In the genomic region with DNA sequence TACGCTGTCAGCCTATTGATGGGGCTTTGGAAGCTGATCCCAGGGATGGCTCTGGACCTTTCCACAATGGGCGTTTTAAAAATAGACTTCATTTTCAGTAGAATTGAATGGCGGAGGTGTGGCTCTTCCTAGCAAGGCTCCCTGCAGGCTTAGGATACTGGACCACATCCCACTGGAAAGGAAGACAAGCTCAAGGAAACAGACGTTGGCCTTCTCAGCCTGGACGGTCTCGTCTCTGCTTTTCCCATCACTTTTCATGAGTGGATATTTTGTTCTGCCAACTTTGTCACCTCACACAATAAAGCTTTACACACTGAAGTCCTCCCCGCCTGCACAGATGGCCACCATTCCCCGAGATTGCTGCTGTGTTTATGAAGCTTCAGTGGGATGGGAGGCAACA, we compare ENCODE assay signal across 20 mouse cellular contexts.
A peak's percentile ranks its signal among the peaks of the same experiment; 100 is the strongest.
DNase-seq lines count a peak whose midpoint lies in the region; ATAC-seq and TF ChIP-seq lines count a peak whose summit lies in the region.
"Had no signal": no experiment of that assay in that cellular context is flagged by ENCODE, and none has a peak within 500 bp of the region (broad histone marks: within the 10 kb centered on the region; RNA-seq: fewer than 3 reads in every experiment).

No protein-coding gene starts in this region.

- intact Hi-C loops in left cerebral cortex, postnatal 10 days (cut with DNase I) = no loop called here

- no peak overlapping the region for H3K4me3 ChIP-seq in heart, embryonic 10.5 days
- no peak overlapping the region for H3K4me3 ChIP-seq in limb, embryonic 13.5 days
- H3K4me3 ChIP-seq in limb, embryonic 10.5 days = no peak overlapping the region
- no peak overlapping the region for H3K4me3 ChIP-seq in heart, postnatal 0 days (ENCODE audit: low read depth, low read length)
- H3K4me3 ChIP-seq in hindbrain, postnatal 0 days (ENCODE audit: low read length) = no peak overlapping the region
- H3K4me3 ChIP-seq: embryonic facial prominence, embryonic 12.5 days; layer of hippocampus, adult 2 months had no signal

- WGBS in heart, embryonic 10.5 days = 75% methylated on average over 8 of the region's 8 CpGs
- 58% methylated on average over 8 of the region's 8 CpGs for WGBS in limb, embryonic 13.5 days
- 88% methylated on average over 8 of the region's 8 CpGs for WGBS in limb, embryonic 10.5 days
- WGBS in heart, postnatal 0 days = 52% methylated on average over 8 of the region's 8 CpGs
- WGBS in hindbrain, postnatal 0 days = 65% methylated on average over 8 of the region's 8 CpGs

- DNase-seq in heart, adult 18-20 months = peak; percentile 37 to 68
- no peak for DNase-seq in heart, embryonic 10.5 days (ENCODE audit: low spot score)
- DNase-seq in limb, embryonic 10.5 days (ENCODE audit: low spot score) = no peak
- DNase-seq in heart, postnatal 0 days (ENCODE audit: low spot score) = no peak
- no peak for DNase-seq in hindbrain, postnatal 0 days (ENCODE audit: low spot score)
- DNase-seq in kidney, adult 8-10 months = no peak
- DNase-seq in left cerebral cortex, postnatal 10 days (ENCODE audit: extremely low spot score in 1 of 2, low spot score in 2 of 2) = no peak
- DNase-seq: adrenal gland, adult 2 months; B cell, adult 2 months; cerebellum, adult 11-12 months; kidney, postnatal 25 days; right cerebral cortex, postnatal 14 days; spleen, adult 18-20 months had no signal

- no peak overlapping the region for H3K4me2 ChIP-seq in limb, embryonic 13.5 days (replicated peaks)
- H3K4me2 ChIP-seq in heart, postnatal 0 days (ENCODE audit: low read depth, low read length) = no peak overlapping the region
- no peak overlapping the region for H3K4me2 ChIP-seq in hindbrain, postnatal 0 days (ENCODE audit: low read depth, low read length)
- H3K4me2 ChIP-seq: embryonic facial prominence, embryonic 12.5 days; midbrain, embryonic 11.5 days had no signal

- no peak overlapping the region for H3K27ac ChIP-seq in heart, embryonic 10.5 days
- H3K27ac ChIP-seq in limb, embryonic 13.5 days = peak overlapping the region; percentile 61; the same call in 1 of the 2 replicates
- no peak overlapping the region for H3K27ac ChIP-seq in limb, embryonic 10.5 days
- H3K27ac ChIP-seq in heart, postnatal 0 days (ENCODE audit: low read depth) = peak overlapping the region; percentile 38
- 0 out of 2 replicates have a peak overlapping the region, but pooled peaks have one; percentile 83 for H3K27ac ChIP-seq in hindbrain, postnatal 0 days
- H3K27ac ChIP-seq: embryonic facial prominence, embryonic 12.5 days; layer of hippocampus, adult 2 months had no signal

- no peak for TF ChIP-seq EP300 in heart, postnatal 0 days (IDR thresholded peaks at IDR 0.05; ENCODE audit: low read depth)

- no peaks in the 10 kb centered on the region for H3K9me3 ChIP-seq in heart, embryonic 10.5 days
- no peaks in the 10 kb centered on the region for H3K9me3 ChIP-seq in limb, embryonic 13.5 days
- no peaks in the 10 kb centered on the region for H3K9me3 ChIP-seq in limb, embryonic 10.5 days (replicated peaks)
- H3K9me3 ChIP-seq in heart, postnatal 0 days (replicated peaks; ENCODE audit: control insufficient read depth, low read length) = no peaks in the 10 kb centered on the region
- H3K9me3 ChIP-seq in hindbrain, postnatal 0 days (ENCODE audit: low read length) = no peaks in the 10 kb centered on the region
- H3K9me3 ChIP-seq: embryonic facial prominence, embryonic 12.5 days; G1E had no signal

- TF ChIP-seq CTCF in heart, postnatal 0 days (IDR thresholded peaks at IDR 0.05; ENCODE audit: low read depth) = no peak
- no peak for TF ChIP-seq CTCF in hindbrain, postnatal 0 days (IDR thresholded peaks at IDR 0.05; ENCODE audit: low read depth)

- H3K4me1 ChIP-seq in heart, embryonic 10.5 days = peaks cover 43% of the 10 kb centered on the region
- peaks cover 84% of the 10 kb centered on the region for H3K4me1 ChIP-seq in limb, embryonic 13.5 days
- H3K4me1 ChIP-seq in limb, embryonic 10.5 days = peaks cover 61% of the 10 kb centered on the region
- H3K4me1 ChIP-seq in heart, postnatal 0 days (ENCODE audit: control insufficient read depth, insufficient read depth) = peaks cover 43% of the 10 kb centered on the region
- peaks cover 25% of the 10 kb centered on the region for H3K4me1 ChIP-seq in hindbrain, postnatal 0 days (ENCODE audit: insufficient read depth, low read length)

- H3K27me3 ChIP-seq in heart, embryonic 10.5 days (ENCODE audit: insufficient read depth, poor library complexity, severe bottlenecking) = no peaks in the 10 kb centered on the region
- H3K27me3 ChIP-seq in limb, embryonic 13.5 days = no peaks in the 10 kb centered on the region
- no peaks in the 10 kb centered on the region for H3K27me3 ChIP-seq in limb, embryonic 10.5 days (ENCODE audit: low read depth, poor library complexity, severe bottlenecking)
- no peaks in the 10 kb centered on the region for H3K27me3 ChIP-seq in heart, postnatal 0 days (ENCODE audit: control insufficient read depth, insufficient read depth, low read length)
- H3K27me3 ChIP-seq in hindbrain, postnatal 0 days (ENCODE audit: insufficient read depth, low read length) = no peaks in the 10 kb centered on the region
- H3K27me3 ChIP-seq: CH12.LX; embryonic facial prominence, embryonic 12.5 days; Patski had no signal

- H3K9ac ChIP-seq in limb, embryonic 13.5 days = no peak overlapping the region
- no peak overlapping the region for H3K9ac ChIP-seq in heart, postnatal 0 days (replicated peaks; ENCODE audit: low read depth, low read length)
- no peak overlapping the region for H3K9ac ChIP-seq in hindbrain, postnatal 0 days (replicated peaks; ENCODE audit: low read length)
- H3K9ac ChIP-seq: embryonic facial prominence, embryonic 12.5 days had no signal

- peak; percentile 29; the same call in 1 of the 2 replicates for ATAC-seq in limb, embryonic 13.5 days (ENCODE audit: low FRiP score, low read depth)
- ATAC-seq in heart, postnatal 0 days (ENCODE audit: insufficient read depth, low read depth) = no peak
- ATAC-seq in hindbrain, postnatal 0 days = no peak
- ATAC-seq: Patski had no signal

- 0 out of 2 replicates have a peak, but pooled peaks cover 9% of the 10 kb centered on the region for H3K36me3 ChIP-seq in heart, embryonic 10.5 days
- H3K36me3 ChIP-seq in limb, embryonic 13.5 days = peaks cover 40% of the 10 kb centered on the region
- peaks cover 68% of the 10 kb centered on the region for H3K36me3 ChIP-seq in limb, embryonic 10.5 days
- H3K36me3 ChIP-seq in heart, postnatal 0 days (replicated peaks; ENCODE audit: control insufficient read depth, insufficient read depth, low read length) = no peaks in the 10 kb centered on the region; the same call in 1 of the 2 replicates
- no peaks in the 10 kb centered on the region; the same call in 1 of the 2 replicates for H3K36me3 ChIP-seq in hindbrain, postnatal 0 days (ENCODE audit: insufficient read depth, low read length)
- H3K36me3 ChIP-seq: G1E had no signal

Comparison
In these comparisons a context has a peak if more than half of its experiments do, and no peak if none do; other contexts are left out.
1. DNase-seq: peak in heart, adult 18-20 months (2 of 2); none in heart, embryonic 10.5 days (single experiment), limb, embryonic 10.5 days (single experiment), heart, postnatal 0 days (single experiment), hindbrain, postnatal 0 days (single experiment), kidney, adult 8-10 months (0 of 2) and left cerebral cortex, postnatal 10 days (0 of 2).
2. H3K27ac ChIP-seq: peak in limb, embryonic 13.5 days (single experiment), heart, postnatal 0 days (single experiment) and hindbrain, postnatal 0 days (single experiment); none in heart, embryonic 10.5 days (single experiment) and limb, embryonic 10.5 days (single experiment).